Mouse (Mus musculus) lung, postnatal 0 days (tissue): ENCODE results near the gene Txndc11. TPM values are rescaled to one million over a fixed set of nuclear protein-coding genes. Genes with fewer than 3 reads are reported as not detected.

Source experiments
- ATAC-seq: fragments of 200-750 bp; cut with Nextera tagmentation; 2 replicates; pipeline ENCODE4 v1.8.0; 2017; ENCODE audit warnings: moderate library complexity
- DNase-seq: peaks from one replicate; pipeline ENCODE4 v3.0.0-alpha.2; 2016; ENCODE audit warnings: low spot score
- H3K27ac ChIP-seq: fragments of 300-500 bp; sonication (generic); 2 replicates; pipeline ENCODE4 v1.5.1; 2014; ENCODE audit warnings: antibody characterized with exemption, mild to moderate bottlenecking, low read length, mixed read lengths
- H3K27me3 ChIP-seq: fragments of 300-500 bp; sonication (generic); replicated peaks from 2 replicates; pipeline ENCODE4 v1.6.1; 2014; ENCODE audit warnings: low read length, mixed read lengths; ENCODE audit not compliant: insufficient read depth
- H3K36me3 ChIP-seq: fragments of 300-500 bp; sonication (generic); 2 replicates; pipeline ENCODE4 v1.6.1; 2014; ENCODE audit warnings: low read length, mixed read lengths; ENCODE audit not compliant: insufficient read depth
- H3K4me1 ChIP-seq: fragments of 300-500 bp; sonication (generic); 2 replicates; pipeline ENCODE4 v1.6.1; 2014; ENCODE audit warnings: antibody characterized with exemption, low read depth, low read length, mixed read lengths; ENCODE audit not compliant: insufficient read depth
- H3K4me2 ChIP-seq: fragments of 300-500 bp; sonication (generic); replicated peaks from 2 replicates; pipeline ENCODE4 v1.6.1; 2014; ENCODE audit warnings: low read depth, mild to moderate bottlenecking, low read length, moderate library complexity, mixed read lengths
- H3K4me3 ChIP-seq: fragments of 300-500 bp; sonication (generic); 2 replicates; pipeline ENCODE4 v1.5.1; 2014; ENCODE audit warnings: low read depth, low read length
- H3K9ac ChIP-seq: fragments of 300-500 bp; sonication (generic); replicated peaks from 2 replicates; pipeline ENCODE4 v1.6.1; 2014; ENCODE audit warnings: low read depth, mild to moderate bottlenecking
- H3K9me3 ChIP-seq: fragments of 300-500 bp; sonication (generic); 2 replicates; pipeline ENCODE4 v1.6.1; 2016; ENCODE audit warnings: low read length, mixed read lengths
- CTCF ChIP-seq: IDR thresholded peaks from 2 replicates; pipeline ENCODE4 v1.5.1; 2016; ENCODE audit warnings: antibody characterized with exemption, mild to moderate bottlenecking
- EP300 ChIP-seq: IDR thresholded peaks from 2 replicates; pipeline ENCODE4 v1.6.1; 2016; ENCODE audit warnings: antibody characterized with exemption, mild to moderate bottlenecking, control low read depth
- WGBS: fragments of 180-500 bp; shearing (Covaris S2); extraction: QIAGEN DNeasy Blood & Tissue Kit; methylation state at CpG from one replicate; pipeline ENCODE4 v1.1.7; 2014; 5-methylcytosine and 5-hydroxymethylcytosine counted together
- microRNA-seq: library from miRNA; unstranded; fragments of <30 nt; microRNA quantifications from one replicate; pipeline ENCODE4, GENCODE M21; 2016
- polyA plus RNA-seq: library from polyadenylated mRNA; unstranded; fragments of >200 nt; fragmentation: Nextera tagmentation; extraction: Ambion mirVana; gene quantifications from 2 replicates; pipeline ENCODE4 v1.2.1, GENCODE M21; 2015

Gene Txndc11
- polyA plus RNA-seq, 1 experiment from 2014 or later = 27.5 TPM

GRCm38 (mm10) chr16:11035273-11035672 is 99.2 kb downstream of the Txndc11 start:
- WGBS = 81% methylated on average over 9 of the region's 9 CpGs
- no peak overlapping the region for H3K4me3 ChIP-seq
- no peak overlapping the region for H3K27ac ChIP-seq
- H3K27me3 ChIP-seq = no peaks in the 10 kb centered on the region
- no peaks in the 10 kb centered on the region for H3K36me3 ChIP-seq
- no peaks in the 10 kb centered on the region for H3K9me3 ChIP-seq
- no peak for TF ChIP-seq CTCF
- TF ChIP-seq EP300 = no peak
- H3K4me1 ChIP-seq = no peaks in the 10 kb centered on the region
- no peak overlapping the region for H3K9ac ChIP-seq
- DNase-seq (no peak), ATAC-seq (no peak)
- H3K4me2 ChIP-seq = no peak overlapping the region

- H3K4me2 ChIP-seq = no peak overlapping the region
- 0% methylated on average over 4 of the region's 4 CpGs for WGBS
- DNase-seq (peak; percentile 93), ATAC-seq (peak; percentile 83)
- TF ChIP-seq CTCF = peak; percentile 100
- TF ChIP-seq EP300 = no peak
- no peak overlapping the region for H3K4me3 ChIP-seq
- H3K27me3 ChIP-seq = no peaks in the 10 kb centered on the region
- H3K9me3 ChIP-seq = no peaks in the 10 kb centered on the region
- no peak overlapping the region for H3K9ac ChIP-seq
- no peak overlapping the region for H3K27ac ChIP-seq
- no peaks in the 10 kb centered on the region for H3K4me1 ChIP-seq
- no peaks in the 10 kb centered on the region for H3K36me3 ChIP-seq
Measured at GRCm38 (mm10) chr16:11034193-11034803, 100.2 kb downstream of the Txndc11 start.

GRCm38 (mm10) chr16:11031320-11031719 is 103.1 kb downstream of the Txndc11 start:
- Histone ChIP-seq H3K9ac (no peak overlapping the region), H3K4me1 (no peaks in the 10 kb centered on the region), H3K4me2 (no peak overlapping the region), H3K9me3 (no peaks in the 10 kb centered on the region), H3K4me3 (no peak overlapping the region), H3K36me3 (no peaks in the 10 kb centered on the region), H3K27me3 (no peaks in the 10 kb centered on the region), H3K27ac (no peak overlapping the region)
- peak; percentile 50 for TF ChIP-seq CTCF
- TF ChIP-seq EP300 = no peak
- DNase-seq = no peak
- 32% methylated on average over 3 of the region's 3 CpGs for WGBS
- no peak for ATAC-seq

- no peak for TF ChIP-seq EP300
- no peak for TF ChIP-seq CTCF
- H3K36me3 ChIP-seq = no peaks in the 10 kb centered on the region
- no peaks in the 10 kb centered on the region for H3K27me3 ChIP-seq
- DNase-seq = no peak
- no peak overlapping the region for H3K4me2 ChIP-seq
- no peaks in the 10 kb centered on the region for H3K9me3 ChIP-seq
- ATAC-seq = no peak
- H3K4me3 ChIP-seq = no peak overlapping the region
- no peak overlapping the region for H3K9ac ChIP-seq
- 74% methylated on average over 4 of the region's 4 CpGs for WGBS
- H3K4me1 ChIP-seq = no peaks in the 10 kb centered on the region
- no peak overlapping the region for H3K27ac ChIP-seq
Measured at GRCm38 (mm10) chr16:11030844-11031243, 103.6 kb downstream of the Txndc11 start.

- H3K27me3 ChIP-seq = no peaks in the 10 kb centered on the region
- no peaks in the 10 kb centered on the region for H3K4me1 ChIP-seq
- no peak overlapping the region for H3K9ac ChIP-seq
- H3K27ac ChIP-seq = no peak overlapping the region
- ATAC-seq (no peak), DNase-seq (no peak)
- H3K4me3 ChIP-seq = no peak overlapping the region
- no peak overlapping the region for H3K4me2 ChIP-seq
- H3K9me3 ChIP-seq = no peaks in the 10 kb centered on the region
- WGBS = 71% methylated on average over 7 of the region's 7 CpGs
- no peaks in the 10 kb centered on the region for H3K36me3 ChIP-seq
- TF ChIP-seq CTCF = no peak
- no peak for TF ChIP-seq EP300
Measured at GRCm38 (mm10) chr16:11028206-11028605, 106.2 kb downstream of the Txndc11 start.

Small RNA genes within 50 kb of the gene (microRNA-seq; reads per million reads assigned to microRNA genes)
- gene Gm23935 = 7.1 reads per million, percentile 18 among the genes with 10 or more reads in this experiment

Other genes with a start within 250 kb of the Txndc11 start
- 41.1 and 46.6 TPM in 2 replicates for gene Snn, start 73.7 kb downstream of the Txndc11 start, polyA plus RNA-seq
- gene Litaf, start 68.5 kb downstream of the Txndc11 start, polyA plus RNA-seq = 106 and 118 TPM in 2 replicates
- 52.4 and 58.3 TPM in 2 replicates for gene Zc3h7a, start 41.7 kb upstream of the Txndc11 start, polyA plus RNA-seq
- gene Rsl1d1, start 68.7 kb upstream of the Txndc11 start, polyA plus RNA-seq = 64.3 and 70.1 TPM in 2 replicates
- gene Gspt1, start 119.7 kb upstream of the Txndc11 start, polyA plus RNA-seq = 34.2 and 37.4 TPM in 2 replicates
- not detected in 2 replicates for gene Tnfrsf17, start 179.2 kb upstream of the Txndc11 start, polyA plus RNA-seq
- gene Snx29, start 188.3 kb upstream of the Txndc11 start, polyA plus RNA-seq = 10.0 and 10.5 TPM in 2 replicates